Mouse (Mus musculus): ENCODE measurements around the gene Vopp1. TPM values are rescaled to one million over a fixed set of nuclear protein-coding genes. Genes with fewer than 3 reads are reported as not detected.

The Vopp1 gene
- polyA plus RNA-seq, 1 experiment = 52.2 TPM

DNA sequence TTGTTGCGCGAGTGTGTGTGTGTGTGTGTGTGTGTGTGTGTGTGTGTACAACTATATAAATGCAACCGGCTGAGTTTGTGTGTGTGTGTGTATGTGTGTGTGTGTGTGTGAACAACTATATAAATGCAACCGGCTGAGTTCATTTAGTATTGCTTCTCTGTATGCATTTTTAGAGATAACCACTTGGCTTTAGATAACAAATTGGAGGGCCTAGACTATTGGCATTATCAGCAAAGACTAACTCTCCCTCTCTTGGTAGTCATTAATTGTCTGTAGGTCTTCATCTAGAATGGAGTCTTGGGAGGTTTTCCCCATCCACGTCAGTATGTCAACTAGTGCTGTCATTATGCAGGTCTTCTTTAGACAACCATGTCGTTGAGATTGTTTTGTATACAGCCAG lies 37.6 kb downstream of the Vopp1 start:
- H3K4me1 ChIP-seq (ENCODE audit: control insufficient read depth, insufficient read depth, low read length) = no peaks in the 10 kb centered on the region
- no peak overlapping the region for H3K4me3 ChIP-seq (ENCODE audit: insufficient read depth, low read length)
- TF ChIP-seq CTCF (IDR thresholded peaks at IDR 0.05; ENCODE audit: borderline replicate concordance, insufficient read depth, low read length) (no peak), POLR2A (IDR thresholded peaks at IDR 0.05; ENCODE audit: low read depth, low read length) (no peak)
- no peak overlapping the region for H3K27ac ChIP-seq (ENCODE audit: insufficient read depth, low read length)

GRCm38 (mm10) chr6:57784251-57784650 lies 40.7 kb downstream of the Vopp1 start:
- Histone ChIP-seq H3K4me3 (ENCODE audit: insufficient read depth, low read length) (no peak overlapping the region), H3K27ac (ENCODE audit: insufficient read depth, low read length) (no peak overlapping the region), H3K4me1 (ENCODE audit: control insufficient read depth, insufficient read depth, low read length) (no peaks in the 10 kb centered on the region)
- TF ChIP-seq CTCF (IDR thresholded peaks at IDR 0.05; ENCODE audit: borderline replicate concordance, insufficient read depth, low read length) = no peak
- no peak for TF ChIP-seq POLR2A (IDR thresholded peaks at IDR 0.05; ENCODE audit: low read depth, low read length)

- no peak for TF ChIP-seq POLR2A (IDR thresholded peaks at IDR 0.05; ENCODE audit: low read depth, low read length)
- no peak for TF ChIP-seq CTCF (IDR thresholded peaks at IDR 0.05; ENCODE audit: borderline replicate concordance, insufficient read depth, low read length)
- no peak overlapping the region for H3K27ac ChIP-seq (ENCODE audit: insufficient read depth, low read length)
- no peak overlapping the region for H3K4me3 ChIP-seq (ENCODE audit: insufficient read depth, low read length)
- no peaks in the 10 kb centered on the region for H3K4me1 ChIP-seq (ENCODE audit: control insufficient read depth, insufficient read depth, low read length)
Measured at GRCm38 (mm10) chr6:57782658-57783057, 42.3 kb downstream of the Vopp1 start.

- Histone ChIP-seq H3K4me1 (ENCODE audit: control insufficient read depth, insufficient read depth, low read length) (no peaks in the 10 kb centered on the region), H3K27ac (ENCODE audit: insufficient read depth, low read length) (no peak overlapping the region), H3K4me3 (ENCODE audit: insufficient read depth, low read length) (no peak overlapping the region)
- no peak for TF ChIP-seq POLR2A (IDR thresholded peaks at IDR 0.05; ENCODE audit: low read depth, low read length)
- TF ChIP-seq CTCF (IDR thresholded peaks at IDR 0.05; ENCODE audit: borderline replicate concordance, insufficient read depth, low read length) = no peak
Measured at GRCm38 (mm10) chr6:57780359-57780758, 44.6 kb downstream of the Vopp1 start.

GRCm38 (mm10) chr6:57773792-57774191 lies 51.2 kb downstream of the Vopp1 start:
- Histone ChIP-seq H3K4me3 (ENCODE audit: insufficient read depth, low read length) (no peak overlapping the region), H3K27ac (ENCODE audit: insufficient read depth, low read length) (no peak overlapping the region), H3K4me1 (ENCODE audit: control insufficient read depth, insufficient read depth, low read length) (no peaks in the 10 kb centered on the region)
- TF ChIP-seq POLR2A (IDR thresholded peaks at IDR 0.05; ENCODE audit: low read depth, low read length) (no peak), CTCF (IDR thresholded peaks at IDR 0.05; ENCODE audit: borderline replicate concordance, insufficient read depth, low read length) (no peak)

DNA sequence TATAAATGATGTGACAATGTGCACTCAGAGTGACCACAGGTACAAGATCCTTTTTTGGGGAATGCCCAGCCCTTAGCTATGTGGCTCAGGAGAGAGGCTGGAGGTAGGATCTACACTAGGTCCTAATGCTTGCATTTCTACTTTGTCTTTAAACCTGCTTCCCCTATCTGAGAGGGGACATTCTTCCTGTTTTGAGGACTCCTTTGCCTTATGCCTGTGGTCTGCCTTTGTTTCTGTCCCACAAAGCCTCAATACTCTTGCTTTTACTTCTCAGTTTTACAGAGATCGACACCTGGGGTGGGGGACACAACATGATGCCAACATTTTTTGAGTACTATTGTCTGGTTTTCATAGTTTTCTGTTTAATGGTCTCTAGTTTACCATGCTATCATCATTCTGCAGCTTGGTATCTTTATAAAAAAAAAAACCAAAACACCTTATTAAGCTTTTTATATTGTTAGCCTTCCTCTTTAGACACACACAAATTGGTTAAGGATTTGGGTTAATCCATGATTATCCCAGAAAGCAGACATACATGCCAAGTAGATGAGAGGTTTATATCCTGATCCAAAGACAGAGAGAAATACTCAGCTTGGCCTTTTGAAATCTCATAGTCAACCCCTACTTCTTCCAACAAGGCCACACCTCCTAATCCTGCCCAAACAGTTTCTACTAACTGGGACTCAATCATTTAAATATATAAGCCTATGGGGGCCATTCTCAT lies 54.3 kb downstream of the Vopp1 start:
- H3K4me1 ChIP-seq (ENCODE audit: control insufficient read depth, insufficient read depth, low read length) = no peaks in the 10 kb centered on the region
- no peak overlapping the region for H3K27ac ChIP-seq (ENCODE audit: insufficient read depth, low read length)
- H3K4me3 ChIP-seq (ENCODE audit: insufficient read depth, low read length) = no peak overlapping the region
- TF ChIP-seq CTCF (IDR thresholded peaks at IDR 0.05; ENCODE audit: borderline replicate concordance, insufficient read depth, low read length) (no peak), POLR2A (IDR thresholded peaks at IDR 0.05; ENCODE audit: low read depth, low read length) (no peak)

DNA sequence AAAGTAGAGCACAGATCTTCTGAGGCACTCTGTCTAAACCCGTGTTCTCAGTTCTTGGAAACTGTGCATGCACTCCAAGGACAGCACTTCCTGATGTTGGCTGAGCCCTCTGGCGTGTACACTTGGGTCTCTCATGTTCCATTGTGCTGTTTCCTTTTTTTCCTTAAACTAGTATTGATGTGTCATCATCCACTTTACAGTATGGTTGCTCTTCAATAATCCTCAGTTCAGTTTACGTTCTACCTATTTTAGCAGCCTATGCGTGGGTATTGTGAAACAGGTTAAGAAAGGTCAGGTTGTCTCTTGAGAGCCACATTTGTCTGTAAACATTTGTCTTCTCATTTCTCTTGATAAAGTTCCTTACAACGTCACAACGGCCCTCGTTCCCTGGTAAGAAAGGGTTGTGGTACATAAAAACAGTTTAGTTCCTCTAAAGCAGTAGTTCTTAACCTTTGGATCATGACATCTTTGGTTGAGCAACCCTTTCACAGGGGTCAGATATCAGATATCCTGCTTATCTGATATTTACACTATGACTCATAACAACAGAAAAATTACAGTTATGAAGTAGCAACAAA lies 55.9 kb downstream of the Vopp1 start:
- no peak overlapping the region for H3K27ac ChIP-seq (ENCODE audit: insufficient read depth, low read length)
- H3K4me1 ChIP-seq (ENCODE audit: control insufficient read depth, insufficient read depth, low read length) = no peaks in the 10 kb centered on the region
- H3K4me3 ChIP-seq (ENCODE audit: insufficient read depth, low read length) = no peak overlapping the region
- TF ChIP-seq CTCF (IDR thresholded peaks at IDR 0.05; ENCODE audit: borderline replicate concordance, insufficient read depth, low read length) (no peak), POLR2A (IDR thresholded peaks at IDR 0.05; ENCODE audit: low read depth, low read length) (no peak)

DNA sequence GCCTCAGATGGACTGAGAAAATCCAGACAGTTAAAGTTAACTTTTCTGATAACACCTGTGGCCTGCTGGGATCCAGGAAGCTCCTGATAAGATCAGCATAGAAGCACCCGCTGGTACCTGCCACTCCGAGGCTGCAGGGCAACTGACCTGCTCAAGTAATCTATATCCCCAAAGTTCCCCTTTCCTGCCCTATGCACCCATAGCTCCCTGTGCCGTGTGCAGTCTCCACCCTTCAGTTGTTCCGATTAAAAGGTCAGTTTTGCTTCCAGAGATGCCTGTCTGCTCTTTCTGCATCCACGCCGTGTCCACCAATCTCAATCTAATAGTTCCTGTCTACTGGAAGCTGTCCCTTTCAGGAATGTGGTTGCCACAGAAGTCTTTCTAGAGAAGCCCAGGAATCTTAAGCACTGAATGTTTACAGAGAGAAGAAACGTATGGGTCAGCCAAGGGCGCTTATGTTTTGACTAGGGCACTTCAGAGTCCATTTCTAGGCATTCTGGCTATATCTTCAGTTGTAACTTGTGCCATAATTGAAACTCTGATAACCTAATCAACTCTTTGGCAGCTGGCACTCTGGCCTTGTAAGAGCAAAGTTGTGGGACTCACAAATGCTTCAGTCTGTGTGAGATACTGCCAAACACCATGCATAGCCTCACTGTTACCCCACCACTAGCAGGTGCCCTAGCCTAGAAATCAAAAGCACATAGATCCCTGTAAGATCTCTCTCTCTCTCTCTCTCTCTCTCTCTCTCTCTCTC lies 57.7 kb downstream of the Vopp1 start:
- no peak overlapping the region for H3K27ac ChIP-seq (ENCODE audit: insufficient read depth, low read length)

GRCm38 (mm10) chr6:57766287-57766686 lies 58.7 kb downstream of the Vopp1 start:
- no peaks in the 10 kb centered on the region for H3K4me1 ChIP-seq (ENCODE audit: control insufficient read depth, insufficient read depth, low read length)

More for the DNA sequence above, 57.7 kb downstream of the Vopp1 start:
- TF ChIP-seq CTCF (IDR thresholded peaks at IDR 0.05; ENCODE audit: borderline replicate concordance, insufficient read depth, low read length) (no peak), POLR2A (IDR thresholded peaks at IDR 0.05; ENCODE audit: low read depth, low read length) (no peak)
- Histone ChIP-seq H3K4me3 (ENCODE audit: insufficient read depth, low read length) (no peak overlapping the region), H3K4me1 (ENCODE audit: control insufficient read depth, insufficient read depth, low read length) (no peaks in the 10 kb centered on the region)

More at GRCm38 (mm10) chr6:57766287-57766686, 58.7 kb downstream of the Vopp1 start:
- no peak overlapping the region for H3K27ac ChIP-seq (ENCODE audit: insufficient read depth, low read length)
- no peak overlapping the region for H3K4me3 ChIP-seq (ENCODE audit: insufficient read depth, low read length)
- no peak for TF ChIP-seq CTCF (IDR thresholded peaks at IDR 0.05; ENCODE audit: borderline replicate concordance, insufficient read depth, low read length)
- no peak for TF ChIP-seq POLR2A (IDR thresholded peaks at IDR 0.05; ENCODE audit: low read depth, low read length)
